Mouse (Mus musculus): ENCODE results near the gene Plau.

Gene Plau

GRCm38 (mm10) chr14:20845577-20846088 is 9.2 kb downstream of the Plau start:
- DNase-seq: peak in 1 of 2 experiments; percentile 17

GRCm38 (mm10) chr14:20846214-20846613 is 9.8 kb downstream of the Plau start:
- DNase-seq: no peak

GRCm38 (mm10) chr14:20847637-20848129 is 11.2 kb downstream of the Plau start:
- no peak for DNase-seq

- no peak for DNase-seq
These were observed 13.3 kb downstream of the Plau start for GRCm38 (mm10) chr14:20849753-20850152.

- no peak for DNase-seq
These were observed 14.0 kb downstream of the Plau start for GRCm38 (mm10) chr14:20850498-20850897.

- no peak for DNase-seq
These were observed 15.3 kb downstream of the Plau start for GRCm38 (mm10) chr14:20851776-20852175.

GRCm38 (mm10) chr14:20861152-20861551 is 24.7 kb downstream of the Plau start:
- no peak for DNase-seq

GRCm38 (mm10) chr14:20861559-20861958 is 25.1 kb downstream of the Plau start:
- DNase-seq: no peak

GRCm38 (mm10) chr14:20863306-20864065 is 27.0 kb downstream of the Plau start:
- DNase-seq: no peak

- no peak for DNase-seq
These were observed 27.7 kb downstream of the Plau start for GRCm38 (mm10) chr14:20864192-20864591.

- DNase-seq: no peak
These were observed 29.1 kb downstream of the Plau start for GRCm38 (mm10) chr14:20865604-20866003.

GRCm38 (mm10) chr14:20866365-20866764 is 29.9 kb downstream of the Plau start:
- no peak for DNase-seq

- no peak for DNase-seq
These were observed 33.6 kb downstream of the Plau start for GRCm38 (mm10) chr14:20870110-20870509.

GRCm38 (mm10) chr14:20871495-20871894 is 35.0 kb downstream of the Plau start:
- no peak for DNase-seq

- DNase-seq: peak; percentile 19 to 38
These were observed 36.8 kb downstream of the Plau start for GRCm38 (mm10) chr14:20873307-20873706.

GRCm38 (mm10) chr14:20873931-20874330 is 37.5 kb downstream of the Plau start:
- no peak for DNase-seq

- DNase-seq: no peak
These were observed 48.2 kb downstream of the Plau start for GRCm38 (mm10) chr14:20884691-20885090.

GRCm38 (mm10) chr14:20885091-20885888 is 48.8 kb downstream of the Plau start:
- peak; percentile 24 to 41 for DNase-seq

GRCm38 (mm10) chr14:20886266-20886665 is 49.8 kb downstream of the Plau start:
- DNase-seq: peak; percentile 21 to 50

GRCm38 (mm10) chr14:20887541-20888085 is 51.2 kb downstream of the Plau start:
- no peak for DNase-seq

- DNase-seq: no peak
These were observed 55.5 kb downstream of the Plau start for GRCm38 (mm10) chr14:20891941-20892402.

All from thymus, adult 18-20 months (tissue).